Mouse (Mus musculus) hindbrain, postnatal 0 days (tissue): Measurements from ENCODE around the gene Irgm1. TPM values are rescaled to one million over a fixed set of nuclear protein-coding genes. Genes with fewer than 3 reads are reported as not detected.
"Not testable (repeated sequence)": the region's sequence is repeated elsewhere in the genome, so short reads cannot be mapped to it uniquely, and the experiment has no call there.

Source experiments
- ATAC-seq: fragments of 200-750 bp; cut with Nextera tagmentation; 2 replicates; pipeline ENCODE4 v1.8.0; 2017; ENCODE audit warnings: mild to moderate bottlenecking, moderate TSS enrichment, moderate library complexity
- DNase-seq: peaks from one replicate; pipeline ENCODE4 v3.0.0-alpha.2; 2015; ENCODE audit warnings: low spot score
- H3K27ac ChIP-seq: fragments of 300-500 bp; sonication (generic); 2 replicates; pipeline ENCODE4 v1.5.1; 2014; ENCODE audit warnings: mild to moderate bottlenecking
- H3K27me3 ChIP-seq: fragments of 300-500 bp; sonication (generic); 2 replicates; pipeline ENCODE4 v1.6.1; 2014; ENCODE audit warnings: low read length, mixed read lengths; ENCODE audit not compliant: insufficient read depth
- H3K36me3 ChIP-seq: fragments of 300-500 bp; sonication (generic); 2 replicates; pipeline ENCODE4 v1.6.1; 2014; ENCODE audit warnings: low read length, mixed read lengths; ENCODE audit not compliant: insufficient read depth
- H3K4me1 ChIP-seq: fragments of 300-500 bp; sonication (generic); 2 replicates; pipeline ENCODE4 v1.6.1; 2014; ENCODE audit warnings: antibody characterized with exemption, low read length, mixed read lengths; ENCODE audit not compliant: insufficient read depth
- H3K4me2 ChIP-seq: fragments of 300-500 bp; sonication (generic); 2 replicates; pipeline ENCODE4 v1.6.1; 2014; ENCODE audit warnings: low read depth, mild to moderate bottlenecking, low read length, moderate library complexity, mixed read lengths
- H3K4me3 ChIP-seq: fragments of 300-500 bp; sonication (generic); 2 replicates; pipeline ENCODE4 v1.5.1; 2014; ENCODE audit warnings: low read length
- H3K9ac ChIP-seq: fragments of 300-500 bp; sonication (generic); replicated peaks from 2 replicates; pipeline ENCODE4 v1.6.1; 2014; ENCODE audit warnings: mild to moderate bottlenecking, low read length, moderate library complexity, mixed read lengths
- H3K9me3 ChIP-seq: fragments of 300-500 bp; sonication (generic); 2 replicates; pipeline ENCODE4 v1.6.1; 2016; ENCODE audit warnings: low read length, mixed read lengths
- CTCF ChIP-seq: IDR thresholded peaks from 2 replicates; pipeline ENCODE4 v1.5.1; 2016; ENCODE audit warnings: antibody characterized with exemption, control low read depth, low read depth
- WGBS: fragments of 180-500 bp; shearing (Covaris S2); extraction: QIAGEN DNeasy Blood & Tissue Kit; methylation state at CpG from one replicate; pipeline ENCODE4 v1.1.7; 2014; 5-methylcytosine and 5-hydroxymethylcytosine counted together
- polyA plus RNA-seq: library from polyadenylated mRNA; unstranded; fragments of >200 nt; fragmentation: Nextera tagmentation; extraction: Ambion mirVana; gene quantifications from 2 replicates; pipeline ENCODE4 v1.2.1, GENCODE M21; 2015
- total RNA-seq: library from RNA; depleted of rRNA; stranded (reverse); fragments of >200 nt; gene quantifications from 2 replicates; pipeline ENCODE4 v1.2.3, GENCODE M21; 2014

The Irgm1 gene
- total and polyA plus RNA-seq, 2 experiments from 2014 or later = 5.8 to 6.3 TPM

- H3K36me3 ChIP-seq = no peaks in the 10 kb centered on the region
- H3K9me3 ChIP-seq = no peaks in the 10 kb centered on the region
- 70% methylated on average over 2 of the region's 2 CpGs for WGBS
- ATAC-seq = no peak
- no peak overlapping the region for H3K4me3 ChIP-seq
- no peak for DNase-seq
- no peak overlapping the region for H3K9ac ChIP-seq
- H3K4me1 ChIP-seq = no peaks in the 10 kb centered on the region
- H3K27me3 ChIP-seq = no peaks in the 10 kb centered on the region
- no peak for TF ChIP-seq CTCF
- H3K4me2 ChIP-seq = no peak overlapping the region
- H3K27ac ChIP-seq = no peak overlapping the region
These were observed 27.4 kb upstream of the Irgm1 start for GRCm38 (mm10) chr11:48898812-48899431.

- no peaks in the 10 kb centered on the region for H3K36me3 ChIP-seq
- no peak for TF ChIP-seq CTCF
- no peak overlapping the region for H3K4me2 ChIP-seq
- no peaks in the 10 kb centered on the region for H3K4me1 ChIP-seq
- DNase-seq (no peak), ATAC-seq (no peak)
- no peak overlapping the region for H3K4me3 ChIP-seq
- no peaks in the 10 kb centered on the region for H3K9me3 ChIP-seq
- 91% methylated on average over 1 of the region's 1 CpGs for WGBS
- no peak overlapping the region for H3K27ac ChIP-seq
- no peaks in the 10 kb centered on the region for H3K27me3 ChIP-seq
- H3K9ac ChIP-seq = no peak overlapping the region
These were observed 5.2 kb upstream of the Irgm1 start for GRCm38 (mm10) chr11:48876680-48877079.

- not testable (repeated sequence) for H3K9ac ChIP-seq, H3K9me3 ChIP-seq, ATAC-seq, H3K4me1 ChIP-seq, H3K4me2 ChIP-seq, H3K4me3 ChIP-seq, H3K36me3 ChIP-seq, H3K27me3 ChIP-seq, H3K27ac ChIP-seq, DNase-seq
- 86% methylated on average over 1 of the region's 1 CpGs for WGBS
These were observed 3.9 kb upstream of the Irgm1 start for GRCm38 (mm10) chr11:48875343-48875837.

GRCm38 (mm10) chr11:48874465-48874864 is 3.0 kb upstream of the Irgm1 start:
- Histone ChIP-seq H3K27ac (no peak overlapping the region), H3K4me3 (no peak overlapping the region), H3K27me3 (no peaks in the 10 kb centered on the region), H3K4me2 (no peak overlapping the region), H3K9ac (no peak overlapping the region), H3K9me3 (no peaks in the 10 kb centered on the region), H3K36me3 (no peaks in the 10 kb centered on the region), H3K4me1 (0 out of 2 replicates have a peak, but pooled peaks cover 2% of the 10 kb centered on the region)
- TF ChIP-seq CTCF = peak; percentile 84
- peak; percentile 83 for DNase-seq
- WGBS = 2% methylated on average over 4 of the region's 4 CpGs
- ATAC-seq = peak; percentile 79

GRCm38 (mm10) chr11:48873591-48874290 is 2.3 kb upstream of the Irgm1 start:
- DNase-seq = no peak
- H3K4me3 ChIP-seq = no peak overlapping the region
- no peak overlapping the region for H3K4me2 ChIP-seq
- H3K27ac ChIP-seq = no peak overlapping the region
- TF ChIP-seq CTCF = no peak
- H3K9ac ChIP-seq = no peak overlapping the region
- ATAC-seq = no peak
- no peaks in the 10 kb centered on the region for H3K9me3 ChIP-seq
- H3K36me3 ChIP-seq = no peaks in the 10 kb centered on the region
- H3K27me3 ChIP-seq = no peaks in the 10 kb centered on the region
- WGBS = 75% methylated on average over 10 of the region's 10 CpGs
- H3K4me1 ChIP-seq = 0 out of 2 replicates have a peak, but pooled peaks cover 2% of the 10 kb centered on the region

DNA sequence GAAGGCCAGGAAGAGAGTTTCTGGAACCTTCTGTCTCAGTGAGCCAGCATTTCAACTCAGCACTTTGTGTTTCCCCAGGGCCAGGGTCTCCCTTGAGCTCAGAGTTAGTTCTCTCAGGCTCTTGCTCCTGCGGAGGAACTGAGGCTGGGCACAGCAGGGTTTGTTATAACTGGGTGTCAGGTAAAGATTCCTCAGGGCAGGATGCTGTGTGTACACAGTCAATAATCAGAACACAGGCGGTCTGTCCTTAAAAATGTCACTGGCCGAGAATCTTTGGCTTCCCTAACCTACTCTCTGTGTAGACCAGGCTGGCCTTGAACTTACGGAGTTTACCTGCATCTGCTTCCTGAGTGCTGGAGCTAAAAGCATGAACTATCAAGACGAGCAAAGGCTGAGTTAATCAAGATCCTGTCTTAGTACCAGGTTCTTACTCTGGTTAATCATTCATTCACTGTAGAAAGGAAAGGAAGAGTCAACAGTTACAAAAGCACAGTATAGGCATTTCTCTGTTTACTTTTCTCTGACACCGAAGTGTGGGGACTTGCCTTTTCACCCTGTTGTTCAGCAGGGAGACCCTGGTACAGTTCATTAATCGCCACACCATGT is 1.3 kb upstream of the Irgm1 start:
- Histone ChIP-seq H3K27ac (peak overlapping the region; percentile 59; the same call in 1 of the 2 replicates), H3K4me2 (no peak overlapping the region; the same call in 1 of the 2 replicates), H3K4me3 (no peak overlapping the region), H3K9me3 (no peaks in the 10 kb centered on the region), H3K36me3 (no peaks in the 10 kb centered on the region), H3K27me3 (no peaks in the 10 kb centered on the region), H3K9ac (peak overlapping the region; percentile 45; the same call in 1 of the 2 replicates), H3K4me1 (0 out of 2 replicates have a peak, but pooled peaks cover 2% of the 10 kb centered on the region)
- ATAC-seq (no peak), DNase-seq (no peak)
- WGBS = 83% methylated on average over 7 of the region's 7 CpGs
- no peak for TF ChIP-seq CTCF
